Mouse (Mus musculus) B cell, adult 67 days (primary cell): ENCODE measurements around the gene Tekt4. TPM values are rescaled to one million over a fixed set of nuclear protein-coding genes. Genes with fewer than 3 reads are reported as not detected.

Experiments
- total RNA-seq, 2 experiments: library from RNA; stranded (reverse); gene quantifications; 4 replicates each; pipeline ENCODE4 v1.2.4; 2023

Tekt4 gene
- not detected for total RNA-seq

GRCm38 (mm10) chr17:25454272-25454671 is at the start of gene Tekt4:
Tekt4 (plus strand) TSS chr17:25454615.

GRCm38 (mm10) chr17:25433617-25434606 is 20.5 kb upstream of the Tekt4 start, which contains the start of gene Cacna1h:
Cacna1h (minus strand) TSS chr17:25433783.

GRCm38 (mm10) chr17:25497013-25497412 is 42.6 kb downstream of the Tekt4 start, which contains the start of gene Sstr5:
Sstr5 (minus strand) TSS chr17:25497288.

Other genes starting within 250 kb of the Tekt4 start
- gene Gnptg, start 214.5 kb upstream of the Tekt4 start, total RNA-seq: 10 to 100 TPM; 21.9 to 24.3 TPM
- gene Tsr3, start 214.4 kb upstream of the Tekt4 start, total RNA-seq: 10 to 100 TPM; 16.7 to 22.5 TPM
- 1 to 10 TPM in 1 of 2 experiments, under 1 TPM in 1; 0.39 to 2.0 TPM for gene Baiap3, start 198.3 kb upstream of the Tekt4 start, total RNA-seq
- gene Ube2i, start 180.0 kb upstream of the Tekt4 start, total RNA-seq: 100 to 1,000 TPM; 445 to 482 TPM
- not detected for gene Prss34, start 156.2 kb upstream of the Tekt4 start, total RNA-seq
- not detected for gene Prss28, start 146.0 kb upstream of the Tekt4 start, total RNA-seq
- not detected for gene Prss29, start 136.0 kb upstream of the Tekt4 start, total RNA-seq
- gene Tpsab1, start 109.1 kb upstream of the Tekt4 start, total RNA-seq: not detected
- not detected for gene Tpsb2, start 88.3 kb upstream of the Tekt4 start, total RNA-seq
- gene Tpsg1, start 85.3 kb upstream of the Tekt4 start, total RNA-seq: not detected
- 1 to 10 TPM; 5.6 to 5.7 TPM for gene Cacna1h, start 20.8 kb upstream of the Tekt4 start, total RNA-seq
- not detected for gene Sstr5, start 42.7 kb downstream of the Tekt4 start, total RNA-seq
- gene Sox8, start 116.1 kb downstream of the Tekt4 start, total RNA-seq: not detected
- 10 to 100 TPM; 34.5 to 42.6 TPM for gene Lmf1, start 124.5 kb downstream of the Tekt4 start, total RNA-seq